Mouse (Mus musculus) CH12.LX (cell line): Measurements from ENCODE around the gene Nol4l.

Source experiments
- CTCF ChIP-seq, 2 experiments: IDR thresholded peaks in 1 of 2; conservative IDR thresholded peaks in 1 of 2; 2 replicates each; pipeline ENCODE4 v1.5.1; 2011 to 2012; ENCODE audit warnings: low read depth in 2 of 2, low read length in 2 of 2, improper control_type of control experiment in 1 of 2, inconsistent platforms in 1 of 2, mild to moderate bottlenecking in 1 of 2, moderate library complexity in 1 of 2
- PAX5 ChIP-seq: IDR thresholded peaks from 2 replicates; pipeline ENCODE4 v1.6.1; 2012; ENCODE audit warnings: low read length, inconsistent platforms, mixed read lengths

- TF ChIP-seq PAX5 (no peak), CTCF (conservative IDR thresholded peaks at IDR 0.05 in 1 of 2, IDR thresholded peaks at IDR 0.05 in 1 of 2; ENCODE audit: low read depth in 2 of 2, low read length in 2 of 2) (no peak)
These were observed 35.4 kb downstream of the Nol4l start for GRCm38 (mm10) chr2:153494293-153494811.
